Mouse (Mus musculus) brain, embryonic 14.5 days (tissue): Measurements from ENCODE around the gene Chmp3.

Experiments
- CTCF ChIP-seq: fragments of 200-500 bp; IDR thresholded peaks from 2 replicates; pipeline ENCODE4 v1.5.1; 2012; ENCODE audit warnings: inconsistent platforms, mild to moderate bottlenecking, moderate library complexity, borderline replicate concordance; ENCODE audit not compliant: insufficient read depth, insufficient read length; ENCODE audit errors: extremely low read depth
- POLR2A ChIP-seq: fragments of 200-500 bp; IDR thresholded peaks from 2 replicates; pipeline ENCODE4 v1.6.1; 2012; ENCODE audit warnings: mild to moderate bottlenecking, inconsistent platforms, borderline replicate concordance; ENCODE audit not compliant: poor library complexity, insufficient read depth, insufficient read length, severe bottlenecking; ENCODE audit errors: extremely low read depth

DNA sequence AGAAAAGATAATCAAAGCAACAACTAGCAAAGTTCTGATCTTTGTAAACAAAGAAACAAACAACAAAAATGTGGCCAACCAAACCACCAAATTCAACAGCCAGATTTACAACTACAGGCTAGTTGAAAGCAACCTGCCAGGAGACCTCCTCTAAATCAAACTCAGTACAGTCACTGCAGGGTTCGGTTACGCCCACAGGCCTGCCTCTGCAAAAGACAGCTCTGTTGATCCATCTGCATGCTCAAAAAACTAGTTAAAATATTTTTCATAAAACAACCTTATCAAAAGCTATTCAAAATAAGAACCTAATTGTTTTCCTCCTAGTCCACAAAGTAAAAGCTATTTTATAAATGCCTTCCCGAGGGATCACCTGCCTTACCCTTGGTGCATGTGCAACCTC, 64.2 kb downstream of the Chmp3 start:
- TF ChIP-seq CTCF (no peak), POLR2A (no peak)
